Mouse (Mus musculus) granulocyte monocyte progenitor cell, adult 5-6 weeks (primary cell): ENCODE measurements around the gene Esrrb. TPM values are rescaled to one million over a fixed set of nuclear protein-coding genes. Genes with fewer than 3 reads are reported as not detected.

ENCODE experiments used
- ATAC-seq: replicated peaks from 2 replicates; pipeline ENCODE4 v1.8.0; 2016; ENCODE audit warnings: mild to moderate bottlenecking, moderate TSS enrichment, inconsistent platforms; ENCODE audit not compliant: poor library complexity, severe bottlenecking
- total RNA-seq, 2 experiments: library from RNA; stranded (forward) in 1 of 2; stranded (reverse) in 1 of 2; fragments of 200-712, 200-1000 nt in 1 of 2; fragments of >200 nt in 1 of 2; fragmentation: Nextera tagmentation in 1 of 2; gene quantifications; 2 replicates each; pipeline ENCODE4 v1.2.3; 2014 to 2017

Esrrb gene
- total RNA-seq (2014; fragmentation: Nextera tagmentation) (not detected in 2 replicates), total RNA-seq (2017) (not detected in 2 replicates)

DNA sequence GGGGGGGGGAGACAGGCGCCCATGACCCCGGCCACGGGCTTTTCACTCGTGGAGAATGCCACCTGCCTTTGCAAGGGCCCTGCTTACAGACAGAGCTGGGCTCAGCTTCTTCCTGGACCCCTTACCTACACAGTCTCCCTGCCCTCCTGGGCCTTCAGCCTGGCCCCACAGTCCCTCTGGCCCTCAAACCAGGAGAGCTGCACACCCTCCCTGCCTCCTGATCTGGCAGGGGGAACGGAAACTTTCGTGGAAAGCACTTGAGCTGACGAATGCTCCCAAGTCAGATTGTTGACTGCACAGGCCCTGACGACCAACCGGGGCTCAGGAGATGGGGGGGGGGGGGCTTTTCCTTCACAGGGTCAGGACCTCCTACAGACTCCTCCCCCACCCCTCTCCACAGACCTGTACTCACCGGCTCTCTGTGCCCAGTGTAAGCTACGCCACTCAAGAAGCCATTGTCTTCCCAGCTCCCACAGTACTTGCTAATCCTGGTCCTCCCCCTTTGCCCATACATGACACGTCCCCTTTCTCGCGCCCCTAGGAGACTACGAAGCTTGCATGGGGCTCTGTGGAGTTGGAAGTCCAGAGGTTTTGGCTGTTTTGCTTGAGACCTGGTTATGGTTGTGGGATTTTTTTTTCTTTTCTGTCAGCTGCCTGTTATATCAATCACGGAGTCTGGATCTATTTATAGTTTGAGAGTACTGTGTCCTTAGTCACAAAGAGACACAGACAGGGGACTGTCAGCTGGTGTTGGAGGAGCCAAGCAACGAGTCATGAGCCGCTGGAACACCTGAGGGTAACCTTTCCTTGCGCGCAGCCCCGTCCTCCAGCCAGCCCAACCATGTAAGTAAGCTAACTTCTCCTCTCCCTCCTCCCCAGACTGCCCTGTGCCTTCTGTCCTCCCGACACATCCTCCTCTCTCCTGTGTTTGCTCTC is at the start of gene Esrrb:
Gene Esrrb (plus strand): TSS at position 422 of the 936 bp plus-strand sequence.
- no peak for ATAC-seq

DNA sequence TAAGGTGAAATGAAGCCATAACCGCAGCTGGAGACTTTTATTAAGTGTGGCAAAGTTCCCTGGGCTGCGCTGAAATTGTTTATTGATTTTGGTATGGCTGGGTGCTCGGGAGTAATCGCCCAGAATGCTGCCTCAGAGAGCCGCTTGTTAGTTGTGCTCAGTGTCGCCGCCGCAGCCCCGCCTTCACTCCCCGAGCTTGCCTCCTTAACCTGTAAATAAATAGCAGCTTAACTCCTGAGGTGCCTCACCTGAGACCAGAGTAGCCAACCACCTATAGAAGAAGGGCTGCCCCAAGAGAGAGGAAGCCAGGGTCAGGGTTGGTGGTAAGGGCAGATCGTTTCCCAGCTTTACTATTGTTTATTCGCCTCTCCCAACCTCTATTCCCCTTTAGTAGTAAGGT is 40.3 kb upstream of the Esrrb start:
- no peak for ATAC-seq

DNA sequence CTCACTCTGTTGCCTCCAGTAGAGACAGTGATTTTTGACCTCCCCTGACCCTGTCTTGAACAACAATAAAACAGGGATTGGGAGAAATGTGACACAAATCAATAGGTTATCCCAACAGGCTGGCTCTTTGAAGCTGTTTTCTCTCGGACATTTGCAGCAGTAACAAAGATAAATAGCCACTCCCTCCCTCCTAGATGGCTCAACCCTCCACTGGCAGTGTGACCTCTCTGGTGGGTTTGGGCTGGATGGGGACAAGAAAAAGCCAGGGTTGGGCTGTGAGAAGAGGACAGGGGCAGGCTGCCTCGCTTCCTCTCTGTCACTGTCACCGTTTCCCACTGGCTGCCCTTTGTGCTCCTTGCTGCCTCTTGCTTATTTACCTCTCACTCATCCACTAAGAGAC is 36.6 kb upstream of the Esrrb start:
- no peak for ATAC-seq

DNA sequence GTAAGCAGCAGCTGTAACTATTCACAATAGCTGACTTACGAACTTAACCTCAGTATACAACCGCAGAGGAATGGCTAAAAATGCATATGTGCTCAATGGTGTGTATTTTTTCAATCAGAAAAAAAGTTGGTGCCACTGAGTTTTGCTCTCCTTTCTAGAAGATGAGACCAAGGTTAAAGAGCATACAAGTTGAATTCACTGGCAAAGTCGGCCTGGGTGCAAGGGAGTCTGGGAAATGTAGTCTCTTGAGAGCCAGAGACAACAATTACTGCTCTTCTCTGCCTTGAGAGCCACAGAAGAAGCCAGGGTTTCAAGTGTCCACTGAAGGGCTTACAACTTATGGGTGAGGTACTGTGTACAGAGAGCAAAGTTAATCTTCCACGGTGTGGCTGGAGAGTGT is 31.1 kb upstream of the Esrrb start:
- no peak for ATAC-seq

DNA sequence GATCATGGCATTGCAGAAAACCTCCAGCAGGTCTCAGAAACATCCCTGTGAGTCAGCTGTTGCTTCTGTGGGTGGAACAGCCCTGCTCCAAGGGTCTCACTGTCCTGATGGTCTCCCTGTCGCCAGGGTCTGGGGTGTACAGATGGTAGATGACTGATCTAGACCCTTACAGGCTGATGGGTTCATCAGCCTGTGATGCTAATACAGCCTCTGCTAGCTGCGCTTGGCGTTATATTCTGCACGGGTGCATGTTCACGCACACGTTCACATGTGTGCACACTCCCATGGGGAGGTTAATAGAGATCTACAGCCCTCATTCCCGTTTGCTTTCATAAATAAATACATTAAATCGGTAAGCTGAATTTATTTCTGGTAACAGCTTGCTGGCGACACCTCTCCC is 30.2 kb upstream of the Esrrb start:
- ATAC-seq = no peak

DNA sequence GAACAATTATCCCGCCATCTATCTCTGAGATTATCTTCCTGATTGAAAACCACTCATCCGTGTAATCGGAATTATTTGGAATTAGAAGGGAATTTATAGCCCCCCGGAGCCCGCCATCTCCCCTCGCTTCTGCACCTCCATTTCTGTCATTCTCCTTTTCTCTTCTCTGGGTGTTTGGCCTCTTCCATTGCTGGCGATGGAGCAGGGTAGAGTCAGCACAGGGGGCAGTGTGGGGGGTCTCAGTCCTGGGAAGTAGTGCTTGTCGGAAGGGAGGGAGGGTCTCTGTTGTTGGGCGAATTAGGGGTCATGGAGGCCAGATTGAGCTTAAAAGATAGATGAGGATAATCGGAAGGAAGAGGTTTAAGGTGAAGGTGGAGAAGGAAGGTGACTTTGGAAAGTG is 29.7 kb upstream of the Esrrb start:
- ATAC-seq = no peak

DNA sequence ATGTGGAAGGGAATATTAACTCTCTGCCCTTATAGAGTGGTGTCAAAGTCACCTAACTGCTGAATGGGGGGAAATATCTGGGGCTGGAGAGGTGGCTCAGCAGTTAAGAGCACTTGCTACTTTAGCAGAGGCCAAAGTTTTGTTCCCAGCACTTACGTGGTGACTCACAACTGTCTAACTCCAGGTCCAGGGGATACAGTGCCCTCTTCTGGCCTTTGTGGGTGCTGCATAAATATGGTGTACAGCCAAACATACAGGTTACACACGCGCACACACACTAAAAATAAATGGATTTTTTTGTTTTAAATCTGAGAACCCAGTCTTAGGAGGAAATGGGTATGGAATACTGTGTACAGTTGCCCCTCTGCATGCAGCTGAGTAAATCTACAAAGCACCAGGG is 24.7 kb upstream of the Esrrb start:
- ATAC-seq = no peak

DNA sequence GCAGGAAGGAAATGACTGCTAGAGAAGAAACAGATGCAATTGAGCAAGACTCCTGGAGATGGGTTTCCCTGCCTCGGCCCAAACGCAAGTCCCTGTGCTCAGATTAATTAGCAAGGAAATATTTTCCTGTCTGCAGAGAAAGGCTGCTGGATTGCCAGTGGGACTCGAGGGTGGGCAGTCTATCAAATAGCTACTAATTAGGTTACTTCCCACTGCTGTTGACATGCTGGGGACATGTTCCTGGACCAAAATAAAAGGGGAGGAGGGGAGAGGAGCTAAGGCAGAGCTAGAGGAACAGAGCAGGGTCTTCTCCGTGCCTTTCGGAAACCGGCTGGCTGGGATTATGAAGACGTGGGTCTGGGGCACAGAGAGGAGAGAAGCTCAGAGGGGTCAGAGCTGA is 24.0 kb upstream of the Esrrb start:
- no peak for ATAC-seq

DNA sequence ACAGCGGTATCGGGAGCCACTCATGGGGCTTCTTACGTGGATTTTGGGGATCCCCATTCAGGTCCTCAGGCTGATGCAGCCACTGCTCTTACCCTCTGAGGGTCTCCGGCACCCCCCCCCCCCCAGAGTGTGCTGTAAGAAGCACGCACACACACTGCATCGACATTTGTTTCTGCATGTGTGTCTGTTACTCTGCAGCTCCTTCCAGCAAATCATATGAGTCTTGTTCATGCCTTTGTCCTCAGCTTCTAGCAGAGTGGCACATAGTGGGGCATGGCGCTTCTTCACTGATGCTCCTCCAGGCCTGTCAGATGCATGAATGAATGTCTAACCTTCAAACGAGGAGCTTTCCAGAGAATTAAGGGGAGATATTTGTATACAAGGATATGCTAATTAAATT is 11.4 kb upstream of the Esrrb start:
- ATAC-seq = no peak

DNA sequence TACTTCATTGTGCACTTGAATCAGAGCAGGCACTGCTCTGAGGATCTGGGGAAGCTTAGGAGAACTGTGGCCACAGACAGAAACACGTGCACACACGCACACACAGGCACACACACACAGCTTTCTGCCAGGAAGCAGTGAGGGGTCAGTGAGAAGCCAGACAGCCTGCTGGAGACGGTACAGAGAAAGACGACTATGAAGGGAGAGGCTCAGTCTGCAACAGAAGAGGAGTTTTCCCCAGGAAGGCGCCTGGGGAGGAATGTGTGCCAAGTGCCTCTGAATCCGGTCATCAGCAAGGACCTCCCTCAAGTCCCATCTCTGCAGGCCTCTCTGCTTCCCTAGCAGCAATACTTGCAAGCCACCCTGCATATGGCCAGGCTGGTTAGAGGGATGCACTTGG is 1.5 kb upstream of the Esrrb start:
- ATAC-seq = no peak

DNA sequence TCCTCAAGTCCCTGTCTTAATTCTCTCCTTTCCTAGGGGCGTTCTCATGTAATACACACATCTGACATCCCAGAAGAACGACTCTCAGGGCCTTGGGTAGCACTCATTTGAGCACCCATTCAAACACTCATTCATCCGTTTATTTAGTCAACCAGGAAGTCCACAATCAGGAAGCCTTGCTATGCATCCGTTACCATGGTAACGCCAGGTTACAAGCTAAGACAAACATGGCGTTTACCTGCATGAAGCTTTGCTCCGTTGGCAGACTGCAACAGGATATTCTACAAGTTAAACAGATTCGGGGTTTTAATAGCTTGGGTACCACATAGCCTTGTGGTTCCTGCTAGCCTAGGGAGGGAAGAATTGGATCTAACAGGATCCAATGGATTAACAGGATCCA is 1.0 kb upstream of the Esrrb start:
- no peak for ATAC-seq

DNA sequence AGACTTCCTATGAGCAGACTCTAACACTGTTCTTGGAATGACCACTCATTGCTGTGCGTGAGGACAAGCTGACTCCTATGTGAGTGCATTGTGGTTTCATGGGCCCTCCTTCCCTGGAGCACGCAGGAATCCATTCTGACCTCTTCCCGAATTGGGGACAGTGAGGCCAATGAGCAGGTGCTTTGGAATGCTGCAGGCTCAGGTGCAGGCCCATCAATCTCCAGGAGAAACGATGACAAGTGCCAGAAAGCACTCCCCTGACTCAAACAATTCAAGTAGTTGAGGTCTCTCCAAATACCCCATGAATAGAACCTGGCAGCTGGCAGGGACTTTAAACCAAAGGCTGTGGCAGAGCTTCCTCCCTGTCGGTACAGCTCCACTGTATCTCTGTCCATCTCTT is 3.4 kb downstream of the Esrrb start:
- no peak for ATAC-seq

DNA sequence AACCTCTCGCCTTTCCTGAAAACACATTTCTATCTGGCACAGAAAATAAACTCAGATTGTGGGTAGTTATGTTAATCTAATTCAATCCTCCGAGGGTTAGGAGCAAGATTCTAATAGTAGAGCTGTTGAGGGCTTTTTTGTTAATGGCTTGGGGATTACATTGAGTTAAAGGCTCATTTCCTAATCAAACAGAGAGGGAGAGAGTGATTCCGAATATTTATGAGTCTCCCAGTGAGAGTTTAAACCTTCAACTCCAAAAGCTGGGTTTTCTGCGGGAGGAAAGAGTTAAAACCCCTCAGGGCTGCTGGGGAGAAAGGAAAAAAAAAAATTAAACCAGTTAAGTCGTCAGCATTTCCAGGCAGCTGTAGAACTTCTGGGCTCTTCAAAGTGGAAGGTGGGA is 3.8 kb downstream of the Esrrb start:
- no peak for ATAC-seq

DNA sequence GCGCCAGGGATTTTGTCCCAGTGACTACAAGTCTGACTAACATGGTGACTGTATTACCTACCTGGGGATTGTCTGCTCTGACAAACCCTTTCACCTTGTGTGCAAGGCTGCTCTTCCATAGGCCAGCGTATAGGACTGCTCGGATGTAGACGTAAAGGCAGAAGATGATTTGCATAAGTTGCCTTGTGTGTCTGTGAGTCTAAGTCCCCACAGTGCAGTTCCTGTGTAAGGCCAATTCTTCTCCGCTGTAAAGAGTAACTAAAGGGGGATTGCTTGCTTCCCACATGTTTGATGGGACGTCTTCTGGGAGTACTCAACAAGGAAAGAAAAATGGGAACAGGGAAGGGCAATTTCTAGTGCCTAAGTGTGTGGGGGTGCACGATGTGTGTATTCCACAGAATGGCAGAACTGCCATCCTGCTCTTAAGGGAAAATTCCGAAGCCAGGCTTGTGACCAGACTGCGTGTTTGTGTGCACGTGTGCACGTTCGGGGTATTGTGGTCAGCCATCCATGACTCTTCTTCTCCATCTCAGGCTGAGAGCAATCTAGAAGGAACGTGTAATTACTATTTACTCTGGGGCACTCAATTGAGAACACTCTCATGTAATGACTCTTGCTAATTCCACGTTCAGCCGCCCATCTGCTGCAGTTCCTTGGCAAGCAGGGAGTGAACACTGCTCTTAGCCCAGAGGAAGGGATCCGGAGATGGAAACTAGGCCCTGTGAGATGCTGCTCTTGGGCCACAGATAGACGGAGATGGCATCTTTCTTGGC is 9.9 kb downstream of the Esrrb start:
- no peak for ATAC-seq

DNA sequence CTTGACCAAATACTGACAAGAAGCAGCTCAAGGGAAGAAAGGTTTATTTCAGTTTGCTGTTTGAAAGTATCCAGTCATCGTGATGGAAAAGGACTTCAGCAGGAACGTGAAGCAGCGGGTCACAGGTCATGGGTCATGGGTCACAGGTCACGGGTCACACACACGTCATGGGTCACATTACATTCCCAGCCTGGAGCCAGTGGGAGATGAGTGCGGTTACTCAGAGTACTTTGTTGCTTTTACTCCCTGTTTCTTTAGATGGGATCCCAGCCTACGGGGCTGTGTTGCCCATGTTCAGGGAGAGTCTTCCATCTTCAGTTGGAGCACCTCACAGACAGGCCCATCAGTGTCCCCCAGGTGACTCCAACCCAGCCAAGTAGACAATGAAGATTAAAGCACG is 13.4 kb downstream of the Esrrb start:
- no peak for ATAC-seq

DNA sequence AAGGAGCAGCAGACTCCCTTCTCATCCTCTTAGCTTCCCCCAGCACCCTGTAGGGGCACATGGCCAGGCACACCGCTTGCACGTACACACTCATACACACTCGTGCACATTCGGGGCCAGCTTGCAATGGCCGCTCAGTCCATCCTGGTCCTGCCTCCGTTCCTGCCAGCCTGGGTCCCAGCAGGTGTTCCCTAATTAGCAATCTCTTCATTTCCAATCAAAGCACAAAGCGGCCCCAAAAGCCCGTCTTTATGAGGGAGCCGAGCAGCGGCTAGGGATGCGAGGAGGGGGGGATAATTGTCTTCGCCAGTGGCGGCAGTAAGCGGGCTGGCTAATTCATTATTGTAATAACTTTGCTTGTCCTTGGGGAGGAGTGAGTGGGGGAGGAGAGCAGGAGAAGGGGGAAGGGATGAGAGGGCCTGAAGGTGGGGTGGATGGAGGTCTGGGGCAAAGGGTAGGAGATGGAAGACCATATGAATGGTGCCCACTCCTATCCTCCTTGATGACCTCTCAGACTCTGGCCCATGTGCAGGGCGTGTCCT is 18.8 kb downstream of the Esrrb start:
- no peak for ATAC-seq

DNA sequence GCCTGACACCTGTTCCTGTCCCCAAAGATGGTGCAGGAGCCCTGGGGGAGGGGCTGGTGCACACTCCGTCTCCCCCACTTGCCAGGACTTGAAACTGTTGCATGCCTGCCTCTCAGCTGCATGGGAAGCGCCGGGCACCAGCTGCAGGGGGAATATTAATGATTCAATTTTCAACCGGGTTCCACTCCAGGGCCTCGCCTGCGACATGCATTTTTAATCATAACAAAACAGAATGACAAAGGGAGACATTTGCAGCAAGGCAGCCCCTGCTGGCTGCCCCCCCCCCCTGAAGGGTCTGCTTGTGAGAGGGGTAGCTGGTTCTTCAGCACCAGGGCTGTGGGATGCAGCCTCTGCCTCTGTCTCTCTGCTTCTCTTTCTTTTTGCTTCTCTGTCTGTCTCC is 22.9 kb downstream of the Esrrb start:
- no peak for ATAC-seq

DNA sequence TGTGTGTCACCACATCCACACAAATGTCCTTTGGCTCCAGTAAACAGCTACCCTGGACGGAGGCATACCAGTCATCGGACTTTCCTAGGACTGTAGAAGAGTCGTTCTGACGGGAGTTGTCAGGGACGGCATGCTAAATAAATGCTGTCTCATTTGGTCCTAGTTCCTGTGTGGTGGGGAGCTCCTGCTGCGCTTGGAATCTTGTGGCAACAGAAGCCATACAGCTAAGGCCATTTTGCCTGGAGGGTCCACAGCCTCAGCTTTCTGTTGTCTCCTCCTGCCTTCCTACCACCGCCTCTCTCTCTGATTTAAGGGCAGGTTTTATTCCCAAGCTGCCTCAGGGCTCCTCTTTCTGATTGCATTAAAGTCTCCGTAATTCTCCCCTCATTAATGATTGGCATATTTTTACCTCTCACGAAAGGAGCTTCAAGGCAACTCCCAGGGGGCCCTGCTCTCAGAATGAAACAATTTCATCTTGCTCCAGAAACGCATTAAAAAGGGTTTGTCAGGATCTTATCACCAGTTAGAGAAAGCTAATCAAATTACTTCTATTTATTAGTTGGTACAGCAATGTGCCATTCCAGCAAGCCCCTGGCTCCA is 26.9 kb downstream of the Esrrb start:
- no peak for ATAC-seq

DNA sequence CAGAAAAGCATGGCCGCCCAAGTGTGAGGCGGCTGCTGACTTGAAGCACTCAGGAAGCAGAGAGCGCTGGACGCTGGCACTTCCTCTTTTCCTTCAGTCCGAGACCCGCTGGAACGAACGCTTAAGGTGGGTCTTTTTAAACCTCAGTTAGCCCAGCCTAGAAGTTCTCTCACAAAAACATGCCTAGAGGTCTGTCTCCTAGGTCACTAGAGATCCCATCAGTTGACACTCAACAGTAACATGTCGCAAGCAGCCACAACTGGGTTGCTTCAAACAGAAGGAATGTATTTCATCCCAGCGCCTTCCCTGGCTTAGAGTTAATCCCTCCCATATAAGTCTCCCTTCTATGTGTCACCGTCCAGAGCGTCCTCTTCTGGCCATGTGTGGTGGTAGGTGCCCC is 33.9 kb downstream of the Esrrb start:
- no peak for ATAC-seq

DNA sequence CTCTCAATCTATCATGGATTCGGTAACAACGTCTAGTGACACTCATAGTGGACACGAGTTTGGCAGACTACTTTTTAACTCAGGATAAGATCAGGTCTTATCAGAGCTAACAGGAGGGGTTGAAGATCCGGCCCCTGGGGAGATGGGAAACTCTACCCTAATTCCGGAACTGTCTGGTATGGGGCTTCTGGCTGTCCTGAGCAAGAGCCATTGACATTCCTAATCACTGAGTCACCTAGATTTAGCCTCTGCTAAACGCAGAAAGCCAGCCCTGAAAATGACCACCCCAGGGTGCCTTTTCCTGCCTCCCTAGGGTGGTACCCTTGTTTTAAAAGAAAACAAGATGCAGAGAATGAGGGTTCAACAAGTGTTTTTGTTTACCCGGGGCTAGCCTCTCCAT is 34.4 kb downstream of the Esrrb start:
- no peak for ATAC-seq

DNA sequence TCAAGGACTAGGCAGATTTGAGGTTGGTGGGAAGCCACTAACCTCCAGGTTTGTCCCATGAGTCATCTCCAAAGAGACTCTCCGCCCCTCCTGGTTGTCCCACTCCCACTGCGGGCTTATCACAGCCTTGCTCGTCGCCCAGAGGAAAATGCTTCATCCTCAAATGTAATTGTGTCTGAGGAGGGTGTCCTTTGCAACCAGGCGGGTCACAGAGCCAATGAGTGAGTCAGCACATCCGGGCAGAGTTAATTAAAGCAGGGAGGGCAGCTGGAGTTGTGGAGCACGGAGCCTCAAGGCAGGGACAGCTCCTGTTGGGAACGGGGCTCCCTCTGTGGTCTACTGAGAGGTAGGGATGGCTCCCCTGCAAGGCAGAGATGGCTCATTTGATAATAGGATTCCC is 37.8 kb downstream of the Esrrb start:
- no peak for ATAC-seq
